Mouse (Mus musculus) midbrain, postnatal 0 days (tissue): ENCODE data around the gene Borcs8. TPM values are rescaled to one million over a fixed set of nuclear protein-coding genes. Genes with fewer than 3 reads are reported as not detected.

Experiments
- ATAC-seq: fragments of 200-750 bp; cut with Nextera tagmentation; 2 replicates; pipeline ENCODE4 v1.8.0; 2017; ENCODE audit warnings: moderate number of reproducible peaks, mild to moderate bottlenecking, moderate TSS enrichment, moderate library complexity; ENCODE audit not compliant: low FRiP score
- DNase-seq: peaks from one replicate; pipeline ENCODE4 v3.0.0-alpha.2; 2015; ENCODE audit warnings: low spot score
- H3K27ac ChIP-seq: fragments of 300-500 bp; sonication (generic); 2 replicates; pipeline ENCODE4 v1.5.1; 2014; ENCODE audit warnings: low read depth, mild to moderate bottlenecking, low read length, mixed read lengths
- H3K27me3 ChIP-seq: fragments of 300-500 bp; sonication (generic); 2 replicates; pipeline ENCODE4 v1.6.1; 2014; ENCODE audit warnings: low read length, control low read depth, mixed read lengths; ENCODE audit not compliant: insufficient read depth
- H3K36me3 ChIP-seq: fragments of 300-500 bp; sonication (generic); 2 replicates; pipeline ENCODE4 v1.6.1; 2014; ENCODE audit warnings: low read length, control low read depth, mixed read lengths; ENCODE audit not compliant: insufficient read depth
- H3K4me1 ChIP-seq: fragments of 300-500 bp; sonication (generic); 2 replicates; pipeline ENCODE4 v1.6.1; 2014; ENCODE audit warnings: mild to moderate bottlenecking, control low read depth, antibody characterized with exemption, low read length, mixed read lengths; ENCODE audit not compliant: insufficient read depth
- H3K4me2 ChIP-seq: fragments of 300-500 bp; sonication (generic); 2 replicates; pipeline ENCODE4 v1.6.1; 2014; ENCODE audit warnings: low read depth, mild to moderate bottlenecking, low read length, mixed read lengths; ENCODE audit not compliant: poor library complexity, severe bottlenecking
- H3K4me3 ChIP-seq: fragments of 300-500 bp; sonication (generic); 2 replicates; pipeline ENCODE4 v1.5.1; 2014; ENCODE audit warnings: low read depth, mild to moderate bottlenecking, low read length, moderate library complexity
- H3K9ac ChIP-seq: fragments of 300-500 bp; sonication (generic); replicated peaks from 2 replicates; pipeline ENCODE4 v1.6.1; 2014; ENCODE audit warnings: mild to moderate bottlenecking, low read length, moderate library complexity, mixed read lengths; ENCODE audit not compliant: poor library complexity, severe bottlenecking
- H3K9me3 ChIP-seq: fragments of 300-500 bp; sonication (generic); 2 replicates; pipeline ENCODE4 v1.6.1; 2016; ENCODE audit warnings: low read length, control low read depth
- CTCF ChIP-seq: IDR thresholded peaks from 2 replicates; pipeline ENCODE4 v1.5.1; 2016; ENCODE audit warnings: antibody characterized with exemption, mild to moderate bottlenecking
- WGBS: fragments of 180-500 bp; shearing (Covaris S2); extraction: QIAGEN DNeasy Blood & Tissue Kit; methylation state at CpG from one replicate; pipeline ENCODE4 v1.1.7; 2014; 5-methylcytosine and 5-hydroxymethylcytosine counted together
- polyA plus RNA-seq: library from polyadenylated mRNA; unstranded; fragments of >200 nt; fragmentation: Nextera tagmentation; extraction: Ambion mirVana; gene quantifications from 2 replicates; pipeline ENCODE4 v1.2.1, GENCODE M21; 2015
- total RNA-seq: library from RNA; depleted of rRNA; stranded (reverse); fragments of >200 nt; gene quantifications from 2 replicates; pipeline ENCODE4 v1.2.3, GENCODE M21; 2014

Gene Borcs8
- total and polyA plus RNA-seq, 2 experiments from 2014 or later: 49.8 to 91.1 TPM

DNA sequence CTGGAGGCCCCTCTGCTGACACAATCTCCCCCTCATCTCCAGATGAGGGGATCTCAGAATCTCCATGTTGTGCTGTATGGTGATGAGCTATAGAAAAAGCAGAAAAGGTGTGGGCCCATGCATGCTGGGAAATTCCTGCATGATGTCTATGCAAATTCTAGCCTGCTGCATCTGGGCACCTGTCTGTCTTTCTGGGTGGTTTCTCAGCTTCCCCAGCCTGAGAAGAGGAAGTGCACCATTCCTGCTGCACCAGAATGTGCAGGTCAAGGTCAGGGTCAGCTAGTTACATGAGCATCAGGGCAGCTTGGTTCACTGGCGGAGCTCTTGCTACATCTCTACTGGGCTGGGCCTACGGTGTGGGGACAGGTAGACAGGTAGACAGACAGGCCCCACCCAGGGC is 28.8 kb upstream of the Borcs8 start:
- Histone ChIP-seq H3K4me2 (no peak overlapping the region), H3K27ac (no peak overlapping the region), H3K4me3 (no peak overlapping the region), H3K9me3 (no peaks in the 10 kb centered on the region), H3K27me3 (no peaks in the 10 kb centered on the region), H3K9ac (no peak overlapping the region), H3K36me3 (peaks cover 67% of the 10 kb centered on the region), H3K4me1 (peaks cover 2% of the 10 kb centered on the region; the same call in 1 of the 2 replicates)
- ATAC-seq: no peak
- DNase-seq: no peak
- TF ChIP-seq CTCF: no peak
- WGBS: 97% methylated on average over 2 of the region's 2 CpGs

DNA sequence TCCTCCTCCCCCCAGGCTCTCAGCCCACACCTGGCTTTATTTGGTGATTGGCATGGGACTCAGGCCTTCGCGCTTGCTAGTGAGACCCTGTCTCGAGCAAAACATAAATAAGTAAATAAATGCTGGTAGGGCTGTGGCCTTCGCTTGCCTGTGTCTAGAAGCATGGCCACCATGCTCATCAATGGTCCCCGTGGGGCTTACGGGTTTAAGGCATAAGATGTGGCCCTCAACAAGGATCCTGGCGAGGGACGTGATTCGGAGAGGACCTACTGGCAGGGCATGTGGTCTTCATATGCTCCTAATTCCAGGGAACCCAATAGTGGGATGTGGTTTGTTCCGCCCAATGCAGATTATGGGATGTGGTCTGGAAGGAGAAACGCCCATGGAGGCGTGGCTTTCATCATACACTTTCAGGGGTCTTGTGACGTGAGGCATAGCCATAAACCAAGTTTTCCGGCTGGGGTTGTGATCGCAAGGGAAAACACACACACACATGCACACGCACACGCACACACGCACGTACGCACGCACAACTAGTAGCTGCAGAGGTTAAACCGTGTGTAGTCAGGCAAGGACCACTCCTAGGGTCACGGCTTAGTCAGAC is 28.0 kb upstream of the Borcs8 start:
- Histone ChIP-seq H3K9ac (no peak overlapping the region), H3K4me1 (peaks cover 2% of the 10 kb centered on the region; the same call in 1 of the 2 replicates), H3K4me2 (no peak overlapping the region), H3K27me3 (no peaks in the 10 kb centered on the region), H3K27ac (no peak overlapping the region), H3K4me3 (no peak overlapping the region), H3K36me3 (peaks cover 62% of the 10 kb centered on the region), H3K9me3 (no peaks in the 10 kb centered on the region)
- DNase-seq (no peak), ATAC-seq (no peak)
- 62% methylated on average over 23 of the region's 23 CpGs for WGBS
- no peak for TF ChIP-seq CTCF

- peaks cover 51% of the 10 kb centered on the region for H3K36me3 ChIP-seq
- no peak overlapping the region for H3K4me3 ChIP-seq
- no peak overlapping the region for H3K27ac ChIP-seq
- H3K9me3 ChIP-seq: no peaks in the 10 kb centered on the region
- peaks cover 3% of the 10 kb centered on the region; the same call in 1 of the 2 replicates for H3K4me1 ChIP-seq
- TF ChIP-seq CTCF: no peak
- ATAC-seq: no peak
- 11% methylated on average over 43 of the region's 43 CpGs for WGBS
- peak; percentile 32 for DNase-seq
- no peak overlapping the region for H3K4me2 ChIP-seq
- no peaks in the 10 kb centered on the region for H3K27me3 ChIP-seq
- peak overlapping the region; percentile 46; the same call in 1 of the 2 replicates for H3K9ac ChIP-seq
Observed at GRCm38 (mm10) chr8:70112401-70113016, 26.8 kb upstream of the Borcs8 start.

- DNase-seq (no peak), ATAC-seq (no peak)
- H3K36me3 ChIP-seq: peaks cover 32% of the 10 kb centered on the region
- no peak overlapping the region for H3K9ac ChIP-seq
- H3K9me3 ChIP-seq: no peaks in the 10 kb centered on the region
- WGBS: 27% methylated on average over 6 of the region's 6 CpGs
- H3K27ac ChIP-seq: no peak overlapping the region
- H3K4me1 ChIP-seq: peaks cover 9% of the 10 kb centered on the region; the same call in 1 of the 2 replicates
- no peak for TF ChIP-seq CTCF
- no peak overlapping the region for H3K4me2 ChIP-seq
- H3K27me3 ChIP-seq: no peaks in the 10 kb centered on the region
- no peak overlapping the region for H3K4me3 ChIP-seq
Observed at GRCm38 (mm10) chr8:70114488-70114887, 24.8 kb upstream of the Borcs8 start.

GRCm38 (mm10) chr8:70114892-70115291 is 24.4 kb upstream of the Borcs8 start:
- Histone ChIP-seq H3K27ac (no peak overlapping the region), H3K36me3 (peaks cover 28% of the 10 kb centered on the region), H3K4me3 (no peak overlapping the region), H3K9me3 (no peaks in the 10 kb centered on the region), H3K4me1 (peaks cover 9% of the 10 kb centered on the region; the same call in 1 of the 2 replicates), H3K9ac (no peak overlapping the region), H3K27me3 (no peaks in the 10 kb centered on the region), H3K4me2 (no peak overlapping the region)
- 72% methylated on average over 13 of the region's 13 CpGs for WGBS
- TF ChIP-seq CTCF: no peak
- ATAC-seq (no peak), DNase-seq (no peak)

- peak overlapping the region; percentile 87; the same call in 1 of the 2 replicates for H3K9ac ChIP-seq
- DNase-seq: no peak
Observed at GRCm38 (mm10) chr8:70117611-70118010, 21.7 kb upstream of the Borcs8 start.

More at GRCm38 (mm10) chr8:70117611-70118010, 21.7 kb upstream of the Borcs8 start:
- Histone ChIP-seq H3K9me3 (no peaks in the 10 kb centered on the region), H3K27ac (0 out of 2 replicates have a peak overlapping the region, but pooled peaks have one; percentile 96), H3K4me1 (peaks cover 7% of the 10 kb centered on the region; the same call in 1 of the 2 replicates), H3K4me2 (peak overlapping the region; percentile 86), H3K36me3 (peaks cover 7% of the 10 kb centered on the region; the same call in 1 of the 2 replicates), H3K4me3 (peak overlapping the region; percentile 61; the same call in 1 of the 2 replicates), H3K27me3 (no peaks in the 10 kb centered on the region)
- TF ChIP-seq CTCF: no peak
- 13% methylated on average over 9 of the region's 9 CpGs for WGBS
- no peak for ATAC-seq
